Mouse (Mus musculus) lung, embryonic 14.5 days (tissue): ENCODE measurements around the gene Trappc12. TPM values are rescaled to one million over a fixed set of nuclear protein-coding genes. Genes with fewer than 3 reads are reported as not detected.
A peak's percentile ranks its signal among the peaks of the same experiment; 100 is the strongest.

Experiments used
- ATAC-seq: fragments of 200-750 bp; cut with Nextera tagmentation; 2 replicates; pipeline ENCODE4 v1.8.0; 2017; ENCODE audit warnings: mild to moderate bottlenecking, moderate TSS enrichment, moderate library complexity; ENCODE audit not compliant: insufficient read depth
- DNase-seq: peaks from one replicate; pipeline ENCODE4 v3.0.0-alpha.2; 2015
- H3K27ac ChIP-seq: fragments of 300-500 bp; sonication (generic); 2 replicates; pipeline ENCODE4 v1.5.1; 2014; ENCODE audit warnings: low read depth, mild to moderate bottlenecking, moderate library complexity
- H3K27me3 ChIP-seq: fragments of 300-500 bp; sonication (generic); 2 replicates; pipeline ENCODE4 v1.6.1; 2014; ENCODE audit warnings: low read length, control low read depth; ENCODE audit not compliant: insufficient read depth
- H3K36me3 ChIP-seq: fragments of 300-500 bp; sonication (generic); 2 replicates; pipeline ENCODE4 v1.6.1; 2014; ENCODE audit warnings: control low read depth; ENCODE audit not compliant: insufficient read depth
- H3K4me1 ChIP-seq: fragments of 300-500 bp; sonication (generic); 2 replicates; pipeline ENCODE4 v1.6.1; 2014; ENCODE audit warnings: antibody characterized with exemption, control low read depth; ENCODE audit not compliant: insufficient read depth
- H3K4me2 ChIP-seq: fragments of 300-500 bp; sonication (generic); 2 replicates; pipeline ENCODE4 v1.6.1; 2014; ENCODE audit warnings: mild to moderate bottlenecking
- H3K4me3 ChIP-seq: fragments of 300-500 bp; sonication (generic); 2 replicates; pipeline ENCODE4 v1.5.1; 2014; ENCODE audit warnings: low read depth, low read length
- H3K9ac ChIP-seq: fragments of 300-500 bp; sonication (generic); 2 replicates; pipeline ENCODE4 v1.6.1; 2014
- H3K9me3 ChIP-seq: fragments of 300-500 bp; sonication (generic); 2 replicates; pipeline ENCODE4 v1.6.1; 2016; ENCODE audit warnings: low read depth, low read length, control low read depth
- CTCF ChIP-seq: IDR thresholded peaks from 2 replicates; pipeline ENCODE4 v1.5.1; 2016; ENCODE audit warnings: antibody characterized with exemption, low read depth
- WGBS: fragments of 180-500 bp; shearing (Covaris S2); extraction: QIAGEN DNeasy Blood & Tissue Kit; methylation state at CpG from one replicate; pipeline ENCODE4 v1.1.7; 2014; 5-methylcytosine and 5-hydroxymethylcytosine counted together
- polyA plus RNA-seq: library from polyadenylated mRNA; unstranded; fragments of >200 nt; fragmentation: Nextera tagmentation; extraction: Ambion mirVana; gene quantifications from 2 replicates; pipeline ENCODE4 v1.2.1, GENCODE M21; 2014

The Trappc12 gene
- polyA plus RNA-seq, 1 experiment from 2014 or later, result 43.5 TPM

DNA sequence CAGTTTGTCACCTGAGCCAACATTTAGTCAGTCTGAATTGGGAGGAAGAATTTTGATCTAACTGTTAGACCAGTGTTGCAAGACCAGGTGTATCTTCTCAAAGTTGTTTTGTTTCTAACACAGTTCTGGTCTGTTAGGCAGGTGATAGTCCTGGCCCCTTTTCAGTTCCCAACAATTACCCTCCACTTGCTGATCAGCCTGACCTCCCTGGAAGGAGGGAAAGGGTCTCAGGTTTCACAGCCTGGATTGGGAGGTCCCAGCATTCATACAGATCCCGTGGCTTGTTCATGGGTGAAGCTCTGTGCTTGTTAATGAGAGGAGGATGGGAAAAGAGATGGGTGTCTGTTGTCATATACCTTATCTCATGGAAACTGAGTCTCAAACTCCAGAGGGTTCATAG is 35.0 kb upstream of the Trappc12 start:
- Histone ChIP-seq H3K9me3 (no peaks in the 10 kb centered on the region), H3K27me3 (no peaks in the 10 kb centered on the region), H3K4me2 (no peak overlapping the region), H3K9ac (no peak overlapping the region), H3K4me1 (no peaks in the 10 kb centered on the region), H3K36me3 (no peaks in the 10 kb centered on the region), H3K27ac (no peak overlapping the region), H3K4me3 (no peak overlapping the region)
- WGBS, result 6% methylated on average over 1 of the region's 1 CpGs
- TF ChIP-seq CTCF, result no peak
- no peak for DNase-seq
- no peak for ATAC-seq

DNA sequence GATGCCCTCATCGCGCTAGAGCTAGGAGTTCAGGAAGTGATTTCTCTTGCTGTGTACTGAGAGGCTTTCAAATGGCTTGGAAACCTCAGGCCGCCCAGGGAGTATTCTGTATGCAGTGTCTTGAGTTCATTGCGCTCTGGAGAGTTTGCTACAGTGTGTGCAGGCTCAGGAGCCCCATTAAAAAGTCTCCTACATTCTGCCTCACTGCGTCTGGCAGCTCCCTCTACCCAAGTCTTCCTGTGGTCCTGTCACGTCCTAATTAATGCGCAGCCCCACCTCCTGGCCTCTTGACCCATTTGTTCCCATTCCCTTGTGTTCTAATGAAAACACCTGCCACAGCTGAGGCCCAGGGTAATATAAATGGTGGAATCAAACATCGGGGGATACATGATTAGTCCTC is 34.6 kb upstream of the Trappc12 start:
- no peak overlapping the region for H3K4me2 ChIP-seq
- no peak overlapping the region for H3K27ac ChIP-seq
- TF ChIP-seq CTCF, result no peak
- no peak for DNase-seq
- no peak overlapping the region for H3K4me3 ChIP-seq
- H3K9me3 ChIP-seq, result no peaks in the 10 kb centered on the region
- no peaks in the 10 kb centered on the region for H3K36me3 ChIP-seq
- no peaks in the 10 kb centered on the region for H3K27me3 ChIP-seq
- no peaks in the 10 kb centered on the region for H3K4me1 ChIP-seq
- no peak for ATAC-seq
- H3K9ac ChIP-seq, result no peak overlapping the region
- WGBS, result 35% methylated on average over 8 of the region's 8 CpGs

DNA sequence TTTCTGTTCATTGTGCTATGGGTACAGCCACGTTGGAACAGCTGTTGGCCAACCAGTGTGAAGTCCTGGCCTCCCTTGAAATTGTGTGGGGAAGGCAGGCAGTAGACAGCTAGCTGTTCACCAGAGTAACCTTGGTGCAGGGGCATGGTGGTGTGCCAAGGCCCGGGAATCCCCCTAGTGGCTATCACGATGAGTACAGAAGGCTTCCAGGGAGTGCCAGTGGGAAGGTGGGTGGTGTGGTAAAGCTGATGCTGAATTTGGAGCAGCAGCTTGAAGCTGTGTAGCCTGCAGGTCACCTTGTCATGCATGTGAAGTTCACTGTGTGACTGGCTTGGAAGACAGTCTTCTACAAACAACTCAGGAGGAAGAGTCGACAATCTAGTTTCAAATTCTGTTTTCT is 34.1 kb upstream of the Trappc12 start:
- WGBS, result 30% methylated on average over 4 of the region's 4 CpGs
- H3K36me3 ChIP-seq, result no peaks in the 10 kb centered on the region
- TF ChIP-seq CTCF, result peak; percentile 47
- no peaks in the 10 kb centered on the region for H3K27me3 ChIP-seq
- DNase-seq, result no peak
- H3K4me3 ChIP-seq, result no peak overlapping the region
- H3K9me3 ChIP-seq, result no peaks in the 10 kb centered on the region
- ATAC-seq, result no peak
- H3K4me1 ChIP-seq, result no peaks in the 10 kb centered on the region
- no peak overlapping the region for H3K27ac ChIP-seq
- no peak overlapping the region for H3K4me2 ChIP-seq
- no peak overlapping the region for H3K9ac ChIP-seq

DNA sequence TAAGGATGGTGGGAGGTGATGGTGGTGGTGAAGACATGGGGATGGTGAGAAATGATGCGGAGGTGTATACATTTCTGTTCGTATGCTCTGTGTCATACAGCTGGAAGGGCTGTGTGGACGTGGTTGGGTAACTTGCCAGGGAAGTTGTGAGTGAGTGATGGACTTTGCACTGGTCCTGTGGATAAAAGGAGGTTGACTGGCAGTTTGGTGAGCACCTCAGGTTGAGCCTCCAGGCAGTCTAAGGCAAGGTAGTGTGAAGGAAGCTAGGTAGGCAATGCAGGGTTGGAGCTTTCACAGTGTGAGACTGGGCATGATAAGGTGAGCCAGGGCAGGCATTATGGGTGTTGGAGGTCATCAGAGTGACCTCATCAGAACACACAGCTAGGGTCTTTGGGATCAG is 32.4 kb upstream of the Trappc12 start:
- no peak overlapping the region for H3K9ac ChIP-seq
- H3K4me3 ChIP-seq, result no peak overlapping the region
- H3K36me3 ChIP-seq, result no peaks in the 10 kb centered on the region
- no peak for TF ChIP-seq CTCF
- no peaks in the 10 kb centered on the region for H3K27me3 ChIP-seq
- DNase-seq (no peak), ATAC-seq (no peak)
- H3K9me3 ChIP-seq, result no peaks in the 10 kb centered on the region
- H3K4me1 ChIP-seq, result no peaks in the 10 kb centered on the region
- no peak overlapping the region for H3K4me2 ChIP-seq
- no peak overlapping the region for H3K27ac ChIP-seq
- 79% methylated on average over 3 of the region's 3 CpGs for WGBS

GRCm38 (mm10) chr12:28780180-28780579 is 29.9 kb upstream of the Trappc12 start:
- H3K9me3 ChIP-seq, result no peaks in the 10 kb centered on the region
- no peak overlapping the region for H3K4me3 ChIP-seq
- H3K4me2 ChIP-seq, result no peak overlapping the region
- no peak for ATAC-seq
- H3K27me3 ChIP-seq, result no peaks in the 10 kb centered on the region
- no peak overlapping the region for H3K27ac ChIP-seq
- no peak for DNase-seq
- H3K9ac ChIP-seq, result no peak overlapping the region
- WGBS, result 83% methylated on average over 7 of the region's 7 CpGs
- no peak for TF ChIP-seq CTCF
- no peaks in the 10 kb centered on the region for H3K4me1 ChIP-seq
- no peaks in the 10 kb centered on the region for H3K36me3 ChIP-seq

DNA sequence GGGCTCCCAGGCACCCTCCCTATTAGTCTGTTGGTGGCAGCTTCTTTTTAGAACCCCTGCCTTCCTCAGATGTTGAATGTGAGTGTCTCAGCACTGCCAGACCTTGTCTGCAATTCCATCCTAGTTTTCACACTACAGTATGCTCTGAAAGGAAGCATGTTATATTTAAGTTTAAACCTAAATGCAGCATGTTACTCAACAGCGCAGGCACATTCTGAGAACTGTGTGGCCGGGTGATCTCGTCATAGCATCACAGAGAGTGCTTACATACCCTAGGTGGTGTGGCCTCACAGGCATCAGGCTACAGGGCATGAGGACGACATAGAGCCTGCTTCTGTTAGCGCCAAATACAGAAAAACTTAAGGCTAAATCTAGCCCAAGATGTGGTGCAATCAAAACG is 25.4 kb upstream of the Trappc12 start:
- no peak for ATAC-seq
- Histone ChIP-seq H3K4me3 (no peak overlapping the region), H3K4me2 (no peak overlapping the region), H3K27me3 (no peaks in the 10 kb centered on the region), H3K9ac (no peak overlapping the region), H3K36me3 (no peaks in the 10 kb centered on the region), H3K27ac (no peak overlapping the region), H3K9me3 (no peaks in the 10 kb centered on the region), H3K4me1 (no peaks in the 10 kb centered on the region)
- WGBS, result 84% methylated on average over 6 of the region's 6 CpGs
- no peak for TF ChIP-seq CTCF
- DNase-seq, result no peak

DNA sequence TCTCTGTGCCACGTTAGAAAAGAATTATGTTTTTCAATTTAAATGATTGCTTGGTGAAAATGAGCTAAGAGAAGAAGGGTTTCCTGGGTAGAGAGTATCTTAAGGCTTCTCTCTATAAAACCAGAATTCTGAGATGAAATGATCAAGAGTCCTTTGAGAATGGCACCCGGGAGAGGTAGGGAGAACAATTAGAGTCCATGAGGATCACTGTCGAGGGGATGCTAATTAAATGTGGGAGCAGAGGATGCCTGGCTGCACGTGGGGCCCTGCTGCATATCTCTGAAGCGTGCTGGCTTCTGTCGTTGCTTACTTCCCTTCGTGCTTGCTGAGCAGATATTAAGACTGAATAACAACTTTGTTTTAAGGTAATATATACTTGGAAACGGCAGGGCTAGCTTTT is 24.8 kb upstream of the Trappc12 start:
- Histone ChIP-seq H3K27ac (no peak overlapping the region), H3K9me3 (no peaks in the 10 kb centered on the region), H3K4me1 (no peaks in the 10 kb centered on the region), H3K4me3 (no peak overlapping the region), H3K9ac (no peak overlapping the region), H3K36me3 (no peaks in the 10 kb centered on the region), H3K27me3 (no peaks in the 10 kb centered on the region), H3K4me2 (no peak overlapping the region)
- TF ChIP-seq CTCF, result no peak
- no peak for DNase-seq
- WGBS, result 64% methylated on average over 8 of the region's 8 CpGs
- ATAC-seq, result no peak

DNA sequence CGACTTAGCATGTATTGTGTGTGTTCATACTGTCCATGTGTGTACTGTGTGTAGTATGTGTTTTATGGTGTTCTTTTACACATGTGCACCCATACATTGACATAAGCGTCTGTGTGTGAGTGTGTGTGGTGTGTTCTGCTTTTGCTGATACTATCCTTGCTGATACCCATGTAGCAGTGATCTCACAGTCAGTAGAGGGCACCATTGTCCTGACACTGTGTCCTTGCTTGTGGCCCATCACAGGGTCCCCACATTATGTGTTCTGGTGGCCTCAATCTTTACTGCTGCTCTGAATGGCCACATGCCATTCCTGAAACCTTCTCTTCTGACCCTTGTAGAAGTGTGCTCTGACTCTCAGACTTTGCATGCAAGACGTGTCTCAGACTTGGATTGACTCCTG is 23.5 kb upstream of the Trappc12 start:
- Histone ChIP-seq H3K36me3 (no peaks in the 10 kb centered on the region), H3K4me1 (no peaks in the 10 kb centered on the region), H3K9ac (no peak overlapping the region), H3K4me2 (no peak overlapping the region), H3K9me3 (no peaks in the 10 kb centered on the region), H3K27me3 (no peaks in the 10 kb centered on the region), H3K4me3 (no peak overlapping the region), H3K27ac (no peak overlapping the region)
- 75% methylated on average over 3 of the region's 3 CpGs for WGBS
- DNase-seq (peak; percentile 20), ATAC-seq (no peak)
- peak; percentile 49 for TF ChIP-seq CTCF
